Mouse (Mus musculus) neural tube, embryonic 14.5 days (tissue): ENCODE measurements at regions not wholly inside any gene's neighbourhood (a gene's known extent, or its start where the extent isn't known, plus 50 kb on each side); places are given as distances from the start of the nearest gene placed in this dataset.
A peak's percentile ranks its signal among the peaks of the same experiment; 100 is the strongest.

Experiments used
- ATAC-seq: fragments of 200-750 bp; cut with Nextera tagmentation; 2 replicates; pipeline ENCODE4 v1.8.0; 2017; ENCODE audit warnings: low read depth, mild to moderate bottlenecking, moderate TSS enrichment, moderate library complexity
- H3K27ac ChIP-seq: fragments of 300-500 bp; sonication (generic); 2 replicates; pipeline ENCODE4 v1.5.1; 2014; ENCODE audit warnings: low read depth, mild to moderate bottlenecking, control low read depth, low read length, moderate library complexity, mixed read lengths
- H3K27me3 ChIP-seq: fragments of 300-500 bp; sonication (generic); 2 replicates; pipeline ENCODE4 v1.6.1; 2014; ENCODE audit warnings: low read length; ENCODE audit not compliant: control insufficient read depth, insufficient read depth
- H3K36me3 ChIP-seq: fragments of 300-500 bp; sonication (generic); 2 replicates; pipeline ENCODE4 v1.6.1; 2014; ENCODE audit warnings: low read length, mixed read lengths; ENCODE audit not compliant: control insufficient read depth, insufficient read depth
- H3K4me1 ChIP-seq: fragments of 300-500 bp; sonication (generic); 2 replicates; pipeline ENCODE4 v1.6.1; 2014; ENCODE audit warnings: low read length; ENCODE audit not compliant: control insufficient read depth, insufficient read depth
- H3K4me2 ChIP-seq: fragments of 300-500 bp; sonication (generic); 2 replicates; pipeline ENCODE4 v1.6.1; 2014; ENCODE audit warnings: mild to moderate bottlenecking, low read depth, low read length, control low read depth
- H3K4me3 ChIP-seq: fragments of 300-500 bp; sonication (generic); 2 replicates; pipeline ENCODE4 v1.5.1; 2014; ENCODE audit warnings: low read depth, low read length, control low read depth, mixed read lengths
- H3K9ac ChIP-seq: fragments of 300-500 bp; sonication (generic); replicated peaks from 2 replicates; pipeline ENCODE4 v1.6.1; 2014; ENCODE audit warnings: low read depth, mild to moderate bottlenecking, control low read depth, low read length, mixed read lengths
- H3K9me3 ChIP-seq: fragments of 300-500 bp; sonication (generic); 2 replicates; pipeline ENCODE4 v1.6.1; 2016; ENCODE audit warnings: low read length; ENCODE audit not compliant: control insufficient read depth
- WGBS: fragments of 180-500 bp; shearing (Covaris S2); extraction: QIAGEN DNeasy Blood & Tissue Kit; methylation state at CpG from one replicate; pipeline ENCODE4 v1.1.7; 2014; 5-methylcytosine and 5-hydroxymethylcytosine counted together

DNA sequence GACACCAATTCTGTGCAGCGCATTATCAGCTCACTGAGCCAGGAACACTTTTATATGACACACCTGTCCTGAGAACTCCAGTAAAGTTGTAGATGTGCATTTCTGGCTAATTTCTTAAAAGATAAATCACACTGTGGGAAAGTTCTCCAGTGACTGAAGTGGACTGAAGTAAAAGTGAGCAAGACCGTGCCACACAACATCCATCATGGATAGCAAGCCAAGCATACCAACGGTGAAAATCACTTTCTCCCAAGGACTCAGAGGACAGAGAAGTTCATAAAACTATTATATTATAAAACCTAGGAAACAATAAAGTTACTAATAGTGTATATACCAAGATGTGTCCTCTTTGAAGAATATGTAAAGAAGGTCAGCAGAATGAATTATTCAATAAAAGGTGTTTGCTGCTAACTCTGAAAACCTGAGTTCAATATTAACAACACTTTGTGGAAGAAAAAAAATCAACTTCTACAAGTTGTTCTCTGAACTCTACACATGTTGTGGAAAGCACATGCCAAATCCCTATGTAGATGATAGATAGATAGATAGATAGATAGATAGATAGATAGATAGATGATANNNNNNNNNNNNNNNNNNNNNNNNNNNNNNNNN is 298.2 kb upstream of the Igbp1b start:
- Histone ChIP-seq H3K36me3 (no peaks in the 10 kb centered on the region), H3K4me1 (no peaks in the 10 kb centered on the region), H3K4me3 (no peak overlapping the region), H3K9ac (no peak overlapping the region), H3K9me3 (no peaks in the 10 kb centered on the region), H3K27ac (no peak overlapping the region), H3K27me3 (no peaks in the 10 kb centered on the region), H3K4me2 (no peak overlapping the region)
- 93% methylated on average over 3 of the region's 3 CpGs for WGBS
- no peak for ATAC-seq

DNA sequence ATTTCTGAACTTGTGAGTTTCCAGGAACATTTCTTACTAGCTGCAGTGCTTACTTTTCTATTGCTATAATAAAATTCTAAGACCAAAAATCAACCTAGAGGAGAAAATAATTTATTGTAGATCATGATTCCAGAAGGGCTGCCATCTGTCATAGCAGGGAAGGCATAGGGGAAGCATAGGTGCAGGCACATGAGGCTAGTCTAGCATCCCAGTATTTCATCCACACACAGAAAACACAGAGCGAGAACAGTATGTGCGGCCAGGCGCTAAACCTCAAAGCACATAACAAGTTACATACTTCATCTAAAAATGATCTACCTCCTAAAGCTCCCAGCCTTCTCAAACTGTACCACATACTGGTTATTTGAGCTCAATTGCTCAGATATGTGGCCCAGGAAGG is 292.5 kb upstream of the Igbp1b start:
- no peak for ATAC-seq
- no peak overlapping the region for H3K9ac ChIP-seq
- H3K27me3 ChIP-seq = no peaks in the 10 kb centered on the region
- no peak overlapping the region for H3K27ac ChIP-seq
- H3K4me1 ChIP-seq = no peaks in the 10 kb centered on the region
- H3K9me3 ChIP-seq = no peaks in the 10 kb centered on the region
- H3K4me2 ChIP-seq = no peak overlapping the region
- no peaks in the 10 kb centered on the region for H3K36me3 ChIP-seq
- WGBS = 93% methylated on average over 3 of the region's 3 CpGs
- no peak overlapping the region for H3K4me3 ChIP-seq

DNA sequence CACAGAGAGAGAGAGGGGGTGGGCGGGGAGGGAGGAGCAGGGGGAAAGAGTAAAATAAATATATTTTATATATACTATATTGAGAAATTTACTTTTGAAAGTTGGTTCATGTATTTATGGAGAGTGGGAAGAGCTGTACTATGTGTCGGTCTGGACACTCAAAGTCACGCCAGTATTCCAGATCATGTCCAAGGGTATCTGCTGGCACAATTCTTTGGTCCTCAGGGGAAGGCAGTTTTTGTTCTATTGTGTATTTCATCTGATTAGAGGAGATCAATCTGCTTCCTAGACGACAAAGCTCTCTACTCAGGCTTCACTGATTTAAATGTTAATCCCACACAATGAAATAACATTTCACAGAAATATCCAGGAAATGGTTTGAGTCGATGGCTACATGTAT is 288.3 kb upstream of the Igbp1b start:
- Histone ChIP-seq H3K4me1 (no peaks in the 10 kb centered on the region), H3K4me2 (no peak overlapping the region), H3K27ac (no peak overlapping the region), H3K9ac (no peak overlapping the region), H3K9me3 (no peaks in the 10 kb centered on the region), H3K4me3 (no peak overlapping the region), H3K27me3 (no peaks in the 10 kb centered on the region), H3K36me3 (no peaks in the 10 kb centered on the region)
- ATAC-seq = no peak
- 84% methylated on average over 5 of the region's 5 CpGs for WGBS

DNA sequence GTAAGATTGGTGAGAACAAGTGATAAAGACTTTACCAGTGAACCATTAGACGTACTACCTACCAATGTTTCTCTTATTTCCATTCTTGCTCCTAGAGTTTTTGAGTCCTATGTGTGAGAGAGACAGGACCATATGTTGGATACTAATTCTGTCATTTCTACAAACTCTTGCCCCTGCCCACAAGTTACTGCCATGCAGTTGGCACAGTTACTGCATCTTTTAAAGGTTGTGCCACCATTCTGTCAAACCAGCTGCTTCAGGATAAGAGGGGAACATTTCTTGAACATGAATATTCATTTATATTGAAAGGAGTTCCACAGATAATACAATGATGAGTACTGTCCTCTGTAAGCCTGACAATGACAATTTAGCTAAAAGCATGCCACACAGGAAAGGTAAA is 287.1 kb upstream of the Igbp1b start:
- Histone ChIP-seq H3K4me1 (no peaks in the 10 kb centered on the region), H3K4me2 (no peak overlapping the region), H3K9ac (no peak overlapping the region), H3K4me3 (no peak overlapping the region), H3K27me3 (no peaks in the 10 kb centered on the region), H3K27ac (no peak overlapping the region), H3K9me3 (no peaks in the 10 kb centered on the region), H3K36me3 (no peaks in the 10 kb centered on the region)
- 73% methylated on average over 1 of the region's 1 CpGs for WGBS
- no peak for ATAC-seq

DNA sequence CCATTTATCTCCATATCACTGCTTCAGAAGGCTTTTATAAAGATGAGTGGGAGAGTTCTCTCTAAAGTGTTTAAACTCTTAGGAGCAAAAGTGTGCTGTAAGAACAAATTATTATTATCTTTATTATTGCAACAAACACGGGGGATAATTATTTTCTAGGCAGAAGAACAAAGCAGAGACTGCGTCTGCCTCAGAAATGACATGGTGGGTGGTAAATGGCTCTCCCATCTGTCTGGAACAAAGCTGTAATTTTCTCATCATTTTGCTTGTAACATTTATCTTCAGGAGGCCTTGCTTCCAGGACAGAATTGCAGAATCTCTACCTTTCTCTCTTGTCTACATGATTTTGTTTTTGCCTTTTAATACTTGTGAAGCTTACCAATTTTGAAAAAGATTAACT is 261.8 kb upstream of the Igbp1b start:
- H3K4me1 ChIP-seq = no peaks in the 10 kb centered on the region
- no peak overlapping the region for H3K4me3 ChIP-seq
- H3K27ac ChIP-seq = no peak overlapping the region
- ATAC-seq = no peak
- H3K9me3 ChIP-seq = no peaks in the 10 kb centered on the region
- 40% methylated on average over 2 of the region's 2 CpGs for WGBS
- no peak overlapping the region for H3K9ac ChIP-seq
- H3K36me3 ChIP-seq = no peaks in the 10 kb centered on the region
- H3K27me3 ChIP-seq = no peaks in the 10 kb centered on the region
- H3K4me2 ChIP-seq = no peak overlapping the region

DNA sequence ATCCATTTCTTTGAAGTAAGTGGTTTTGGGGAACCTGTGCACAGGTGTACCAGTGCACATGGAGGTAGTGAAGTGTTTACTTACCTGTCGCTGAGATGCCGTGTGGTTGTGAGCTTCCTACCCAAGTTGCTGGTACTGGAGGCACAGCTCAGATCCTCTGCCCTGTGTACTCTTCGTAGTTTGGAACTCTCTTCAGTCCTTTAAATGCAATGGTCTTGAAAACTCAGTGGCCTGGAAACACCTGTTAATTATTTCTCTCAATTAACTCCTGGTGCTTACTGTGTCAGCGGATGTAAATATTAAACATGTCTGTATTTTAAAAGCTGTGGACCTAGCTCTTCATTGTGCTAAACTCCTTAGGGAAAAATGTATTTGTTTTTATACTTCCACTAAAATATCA is 261.2 kb upstream of the Igbp1b start:
- no peak overlapping the region for H3K9ac ChIP-seq
- no peak overlapping the region for H3K4me3 ChIP-seq
- H3K4me2 ChIP-seq = no peak overlapping the region
- H3K27me3 ChIP-seq = no peaks in the 10 kb centered on the region
- H3K9me3 ChIP-seq = no peaks in the 10 kb centered on the region
- H3K4me1 ChIP-seq = no peaks in the 10 kb centered on the region
- H3K27ac ChIP-seq = no peak overlapping the region
- no peak for ATAC-seq
- H3K36me3 ChIP-seq = no peaks in the 10 kb centered on the region
- 94% methylated on average over 4 of the region's 4 CpGs for WGBS

DNA sequence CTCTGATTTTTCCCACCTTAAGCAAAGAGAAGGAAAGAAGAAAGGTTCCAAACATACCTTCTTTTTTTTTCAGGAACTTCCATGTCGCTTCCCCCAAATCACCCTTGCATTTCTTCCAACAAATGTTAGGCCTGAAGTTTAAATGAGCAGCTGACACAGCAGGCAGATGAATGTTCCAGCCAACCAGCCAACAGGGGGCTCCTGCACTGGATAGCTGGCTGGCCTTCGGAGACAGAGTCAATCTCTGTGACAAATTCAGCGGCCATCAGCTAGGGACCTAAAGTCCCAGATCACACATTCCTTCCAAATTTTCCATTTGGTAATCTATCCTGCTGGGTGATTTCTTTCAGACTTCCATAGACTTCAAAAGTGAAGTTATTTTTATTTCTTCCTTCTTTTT is 256.6 kb upstream of the Igbp1b start:
- ATAC-seq = no peak
- Histone ChIP-seq H3K4me1 (no peaks in the 10 kb centered on the region), H3K9ac (no peak overlapping the region), H3K4me3 (no peak overlapping the region), H3K4me2 (no peak overlapping the region), H3K9me3 (no peaks in the 10 kb centered on the region), H3K36me3 (no peaks in the 10 kb centered on the region), H3K27ac (no peak overlapping the region), H3K27me3 (no peaks in the 10 kb centered on the region)
- 66% methylated on average over 3 of the region's 3 CpGs for WGBS

DNA sequence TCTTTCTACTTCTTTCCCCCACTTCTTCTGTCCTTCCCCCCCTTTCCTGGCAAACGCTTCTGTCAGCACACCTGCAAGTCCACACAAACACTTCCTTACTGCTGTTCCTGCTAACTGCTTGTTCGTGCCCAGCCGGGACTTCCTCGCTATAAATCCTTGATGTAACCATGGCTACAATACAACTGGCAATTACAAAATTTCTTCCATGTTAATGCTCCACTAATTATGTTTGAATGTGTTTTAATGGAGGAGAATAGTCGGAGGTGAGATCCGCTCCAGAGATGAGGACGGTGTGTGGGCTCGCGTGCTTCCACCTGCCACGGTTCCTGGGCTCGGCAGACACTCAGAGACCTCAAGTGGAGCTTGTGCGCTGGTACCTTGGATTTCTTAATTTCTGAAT is 215.3 kb upstream of the Igbp1b start:
- peak; percentile 49; the same call in 1 of the 2 replicates for ATAC-seq
- H3K27me3 ChIP-seq = no peaks in the 10 kb centered on the region
- H3K9ac ChIP-seq = no peak overlapping the region
- WGBS = 57% methylated on average over 12 of the region's 12 CpGs
- H3K9me3 ChIP-seq = no peaks in the 10 kb centered on the region
- no peak overlapping the region for H3K4me3 ChIP-seq
- H3K36me3 ChIP-seq = no peaks in the 10 kb centered on the region
- no peak overlapping the region for H3K4me2 ChIP-seq
- no peaks in the 10 kb centered on the region for H3K4me1 ChIP-seq
- H3K27ac ChIP-seq = no peak overlapping the region

DNA sequence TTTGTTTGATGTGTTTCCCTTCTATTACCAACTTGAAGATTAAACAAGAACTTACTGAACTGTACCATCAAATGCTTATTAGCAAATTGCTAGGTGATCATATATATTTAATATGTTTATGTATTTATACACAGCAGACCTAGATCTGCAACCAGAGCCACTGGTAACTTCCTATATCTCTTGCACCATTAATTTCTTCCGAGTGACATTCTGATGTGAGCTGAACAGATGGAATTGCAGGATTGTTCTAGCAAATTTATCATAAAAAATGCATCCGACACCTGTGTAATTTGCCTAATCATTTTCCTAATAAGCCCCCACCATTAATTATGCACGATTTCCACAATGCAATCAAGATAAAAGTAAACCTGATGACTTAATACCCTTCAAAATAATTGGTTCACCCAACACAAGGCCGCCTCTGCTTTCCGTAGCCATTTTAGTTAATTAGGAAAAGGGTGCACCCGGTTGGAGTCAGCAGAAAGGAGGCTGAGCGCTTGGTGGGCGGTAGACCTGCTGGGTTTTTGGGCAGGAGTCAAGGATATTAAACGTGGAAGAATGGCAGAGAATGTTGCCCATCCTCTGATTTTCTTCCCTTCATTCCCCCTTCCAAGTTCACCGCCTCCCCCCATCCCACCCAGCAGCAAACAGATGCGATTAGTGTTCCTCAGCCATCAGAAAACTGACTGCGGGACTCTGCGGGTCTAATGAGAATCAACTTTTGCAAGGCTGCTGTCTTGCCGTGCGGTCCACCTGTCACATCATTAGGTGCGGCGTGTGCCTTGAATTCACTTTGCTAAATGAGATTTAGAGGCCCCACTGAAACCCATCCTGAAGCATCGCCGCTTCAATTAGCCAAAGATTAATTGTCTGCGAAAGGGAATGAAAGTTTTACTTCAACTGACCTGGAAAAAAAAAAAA is 214.4 kb upstream of the Igbp1b start:
- H3K9me3 ChIP-seq = no peaks in the 10 kb centered on the region
- no peaks in the 10 kb centered on the region for H3K36me3 ChIP-seq
- peak; percentile 61; the same call in 1 of the 2 replicates for ATAC-seq
- H3K4me2 ChIP-seq = peak overlapping the region; percentile 8; the same call in 1 of the 2 replicates
- no peaks in the 10 kb centered on the region for H3K4me1 ChIP-seq
- no peak overlapping the region for H3K4me3 ChIP-seq
- no peak overlapping the region for H3K9ac ChIP-seq
- no peak overlapping the region for H3K27ac ChIP-seq
- H3K27me3 ChIP-seq = no peaks in the 10 kb centered on the region
- 58% methylated on average over 20 of the region's 20 CpGs for WGBS
